Comparison of ENCODE assay signal across 8 mouse cellular contexts in the genomic region with DNA sequence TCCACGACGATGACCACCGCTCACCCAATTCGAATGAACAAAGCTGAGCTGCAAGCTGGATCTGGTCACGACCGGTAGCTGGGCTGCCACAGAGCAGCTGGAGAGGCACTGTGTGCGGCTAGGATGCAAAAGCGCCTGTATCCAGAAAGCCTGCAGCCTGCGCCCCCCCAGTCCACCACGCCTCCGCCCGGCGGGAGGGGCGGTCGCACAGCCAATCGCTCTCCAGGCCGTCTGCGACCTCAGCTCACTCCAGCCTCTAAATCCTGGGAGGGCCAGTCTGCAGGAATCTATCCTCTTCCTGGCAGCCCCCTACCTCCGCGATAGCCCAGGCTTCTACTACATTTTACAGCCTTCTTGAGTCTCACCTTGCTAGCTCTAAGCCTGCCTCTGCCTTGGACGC. TPM values are rescaled to one million over a fixed set of nuclear protein-coding genes. Genes with fewer than 3 reads are reported as not detected.
DNase-seq lines count a peak whose midpoint lies in the region; ATAC-seq and TF ChIP-seq lines count a peak whose summit lies in the region.

A gene (minus strand): TSS at position 116 of the 400 bp plus-strand sequence.

- H3K36me3 ChIP-seq in testis, adult 2 months (ENCODE audit: control insufficient read depth, insufficient read depth, low read length) = no peaks in the 10 kb centered on the region
- no peaks in the 10 kb centered on the region for H3K36me3 ChIP-seq in embryonic facial prominence, embryonic 14.5 days (ENCODE audit: control insufficient read depth, insufficient read depth, low read length)
- no peaks in the 10 kb centered on the region for H3K36me3 ChIP-seq in midbrain, embryonic 12.5 days

- TF ChIP-seq CTCF in testis, adult 2 months (IDR thresholded peaks at IDR 0.05; ENCODE audit: control insufficient read depth, insufficient read depth, insufficient replicate concordance, low read depth, low read length) = no peak

- 0 out of 2 replicates have a peak within 1 kb of the TSS, but pooled peaks have one; percentile 19 for H3K4me3 ChIP-seq in testis, adult 2 months (ENCODE audit: control insufficient read depth, low read depth, low read length)
- H3K4me3 ChIP-seq in embryonic facial prominence, embryonic 14.5 days (ENCODE audit: low read depth, low read length) = peak within 1 kb of the TSS; percentile 50
- peak within 1 kb of the TSS; percentile 48 for H3K4me3 ChIP-seq in midbrain, embryonic 12.5 days

- ATAC-seq in embryonic facial prominence, embryonic 14.5 days (ENCODE audit: low read depth) = peak; percentile 64; the same call in 1 of the 2 replicates
- peak; percentile 67 for ATAC-seq in midbrain, embryonic 12.5 days (ENCODE audit: low FRiP score, low read depth)
- ATAC-seq in megakaryocyte progenitor cell, adult 5-6 weeks (replicated peaks; ENCODE audit: poor library complexity) = no peak

- H3K9ac ChIP-seq in embryonic facial prominence, embryonic 14.5 days (ENCODE audit: low read depth, low read length) = peak within 1 kb of the TSS; percentile 70
- H3K9ac ChIP-seq in midbrain, embryonic 12.5 days (replicated peaks) = peak within 1 kb of the TSS; percentile 62; the same call in 1 of the 2 replicates

- peak within 1 kb of the TSS; percentile 60 for H3K4me2 ChIP-seq in embryonic facial prominence, embryonic 14.5 days (ENCODE audit: low read depth, low read length)
- peak within 1 kb of the TSS; percentile 67 for H3K4me2 ChIP-seq in midbrain, embryonic 12.5 days (replicated peaks)

- DNase-seq in testis, postnatal 14 days (ENCODE audit: low spot score) = no peak
- peak; percentile 73 for DNase-seq in embryonic facial prominence, embryonic 14.5 days (ENCODE audit: low spot score)
- peak; percentile 61 for DNase-seq in heart, postnatal 4 days
- DNase-seq in left cerebral cortex, postnatal 10 days (ENCODE audit: extremely low spot score in 1 of 2, low spot score in 2 of 2) = peak in 1 of 2 experiments; percentile 79
- DNase-seq in thymus, postnatal 4 days = no peak

- no peaks in the 10 kb centered on the region for H3K9me3 ChIP-seq in embryonic facial prominence, embryonic 14.5 days (ENCODE audit: control insufficient read depth, low read length)
- no peaks in the 10 kb centered on the region for H3K9me3 ChIP-seq in midbrain, embryonic 12.5 days

- intact Hi-C loops in left cerebral cortex, postnatal 10 days (cut with DNase I) = no loop called here

- TF ChIP-seq POLR2A in testis, adult 2 months (IDR thresholded peaks at IDR 0.05; ENCODE audit: control insufficient read depth, low read depth, low read length) = no peak

- H3K27me3 ChIP-seq in testis, adult 2 months (ENCODE audit: control insufficient read depth, insufficient read depth, low read length) = no peaks in the 10 kb centered on the region; the same call in 1 of the 2 replicates
- no peaks in the 10 kb centered on the region for H3K27me3 ChIP-seq in embryonic facial prominence, embryonic 14.5 days (replicated peaks; ENCODE audit: control insufficient read depth, insufficient read depth, low read length)
- H3K27me3 ChIP-seq in midbrain, embryonic 12.5 days = peaks cover 32% of the 10 kb centered on the region

- WGBS in embryonic facial prominence, embryonic 14.5 days = 4% methylated on average over 20 of the region's 21 CpGs
- 1% methylated on average over 21 of the region's 21 CpGs for WGBS in midbrain, embryonic 12.5 days

- H3K27ac ChIP-seq in testis, adult 2 months (ENCODE audit: control insufficient read depth, insufficient read depth, low read depth, low read length) = no peak within 1 kb of the TSS
- H3K27ac ChIP-seq in embryonic facial prominence, embryonic 14.5 days (replicated peaks; ENCODE audit: low read depth, low read length) = peak within 1 kb of the TSS; percentile 63
- H3K27ac ChIP-seq in midbrain, embryonic 12.5 days (replicated peaks) = no peak within 1 kb of the TSS

- H3K4me1 ChIP-seq in testis, adult 2 months (ENCODE audit: control insufficient read depth, insufficient read depth, low read length) = peaks cover 4% of the 10 kb centered on the region; the same call in 1 of the 2 replicates
- H3K4me1 ChIP-seq in embryonic facial prominence, embryonic 14.5 days (ENCODE audit: control insufficient read depth, insufficient read depth, low read length) = peaks cover 23% of the 10 kb centered on the region
- H3K4me1 ChIP-seq in midbrain, embryonic 12.5 days = peaks cover 19% of the 10 kb centered on the region

RNA-seq across cellular contexts. Expression of the gene that starts here (rescaled TPM):
- 0.28 and 0.65 TPM in 2 replicates for polyA plus RNA-seq in testis, adult 2 months (2012; rRNA removed)
- 54.7 and 55.0 TPM in 2 replicates for polyA plus RNA-seq in embryonic facial prominence, embryonic 14.5 days (2014; fragmentation: Nextera tagmentation; extraction: Ambion mirVana)
- 10 to 100 TPM; 82.6 to 87.6 TPM for total RNA-seq in heart, postnatal 4 days (2021)
- 10 to 100 TPM; 72.5 to 93.3 TPM for total RNA-seq in left cerebral cortex, postnatal 10 days (2021)
- 20.1 and 22.4 TPM in 2 replicates for polyA plus RNA-seq in midbrain, embryonic 12.5 days (2016; fragmentation: Nextera tagmentation; extraction: Ambion mirVana)
- 0.07 TPM in 1 of 2 replicates, not detected in the other for total RNA-seq in megakaryocyte progenitor cell, adult 5-6 weeks (2015)
- not detected in 2 replicates for total RNA-seq in megakaryocyte progenitor cell, adult 5-6 weeks (2017)

Comparison
In these comparisons a context has a peak if more than half of its experiments do, and no peak if none do; other contexts are left out.
1. RNA of the gene that starts here (total RNA-seq): 72.5 to 93.3 TPM in left cerebral cortex, postnatal 10 days and 82.6 to 87.6 TPM in heart, postnatal 4 days; 0.07 TPM in megakaryocyte progenitor cell, adult 5-6 weeks; every median in the first group is over 10 times any median in the second.
2. RNA of the gene that starts here (polyA plus RNA-seq): 54.7 to 55.0 TPM in embryonic facial prominence, embryonic 14.5 days and 20.1 to 22.4 TPM in midbrain, embryonic 12.5 days; 0.28 to 0.65 TPM in testis, adult 2 months; every median in the first group is over 10 times any median in the second.
3. DNase-seq: peak in embryonic facial prominence, embryonic 14.5 days (single experiment) and heart, postnatal 4 days (single experiment); none in testis, postnatal 14 days (single experiment) and thymus, postnatal 4 days (single experiment).
4. Peak in every context shown above with its lines, with median percentiles within 50 percentile points of each other: H3K4me3 ChIP-seq.